Mouse (Mus musculus): ENCODE results near the gene Fam180a. TPM values are rescaled to one million over a fixed set of nuclear protein-coding genes. Genes with fewer than 3 reads are reported as not detected.

The Fam180a gene
- total RNA-seq, 2 experiments from 2014 or later = 0.38 to 0.44 TPM

DNA sequence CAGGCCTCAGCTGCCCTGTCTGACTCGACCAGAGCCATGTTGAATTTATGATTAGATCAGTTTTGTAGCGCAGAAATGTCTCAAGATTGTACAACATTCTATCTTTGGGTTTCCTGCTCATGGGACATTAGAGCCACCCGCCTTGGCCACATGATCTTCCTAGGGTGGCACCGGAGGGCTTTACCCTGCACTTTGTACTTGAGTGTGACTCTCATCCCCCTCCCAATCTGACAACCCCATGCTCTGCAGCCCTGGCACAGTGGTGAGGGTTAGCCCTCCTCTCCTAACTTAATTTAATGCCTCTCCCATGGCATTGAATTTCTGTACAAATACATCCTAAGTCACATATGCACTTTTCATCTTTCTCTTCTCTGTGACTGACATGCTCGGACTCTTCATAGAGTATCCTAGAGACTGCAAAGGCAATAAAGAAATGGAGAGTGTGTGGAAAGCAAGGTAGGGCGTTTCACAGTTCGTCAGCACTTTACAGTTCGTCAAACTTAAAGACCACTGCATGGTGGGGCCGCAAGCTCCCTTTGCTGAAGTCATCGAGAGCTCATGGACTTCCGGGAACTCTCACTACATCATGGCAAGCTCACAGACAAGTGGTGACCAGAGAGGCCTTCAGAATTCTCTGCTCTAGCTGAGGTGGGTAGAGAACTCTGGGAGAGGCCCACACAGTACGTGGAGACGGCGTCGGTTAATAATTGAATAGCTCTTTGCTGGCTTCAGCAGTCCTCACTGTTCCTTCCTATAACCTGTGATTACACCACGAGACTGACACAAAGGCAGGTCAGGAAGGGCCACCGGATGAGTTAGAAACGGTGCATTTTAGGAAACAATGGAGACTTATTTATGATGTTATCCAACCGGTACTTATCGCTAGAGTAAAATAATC lies 53.8 kb downstream of the Fam180a start:
- no peak for DNase-seq (ENCODE audit: low spot score in 2 of 2)
- no peak overlapping the region for H3K4me3 ChIP-seq
- no peak for TF ChIP-seq CTCF (conservative IDR thresholded peaks at IDR 0.05)
- no peak overlapping the region for H3K27ac ChIP-seq

DNA sequence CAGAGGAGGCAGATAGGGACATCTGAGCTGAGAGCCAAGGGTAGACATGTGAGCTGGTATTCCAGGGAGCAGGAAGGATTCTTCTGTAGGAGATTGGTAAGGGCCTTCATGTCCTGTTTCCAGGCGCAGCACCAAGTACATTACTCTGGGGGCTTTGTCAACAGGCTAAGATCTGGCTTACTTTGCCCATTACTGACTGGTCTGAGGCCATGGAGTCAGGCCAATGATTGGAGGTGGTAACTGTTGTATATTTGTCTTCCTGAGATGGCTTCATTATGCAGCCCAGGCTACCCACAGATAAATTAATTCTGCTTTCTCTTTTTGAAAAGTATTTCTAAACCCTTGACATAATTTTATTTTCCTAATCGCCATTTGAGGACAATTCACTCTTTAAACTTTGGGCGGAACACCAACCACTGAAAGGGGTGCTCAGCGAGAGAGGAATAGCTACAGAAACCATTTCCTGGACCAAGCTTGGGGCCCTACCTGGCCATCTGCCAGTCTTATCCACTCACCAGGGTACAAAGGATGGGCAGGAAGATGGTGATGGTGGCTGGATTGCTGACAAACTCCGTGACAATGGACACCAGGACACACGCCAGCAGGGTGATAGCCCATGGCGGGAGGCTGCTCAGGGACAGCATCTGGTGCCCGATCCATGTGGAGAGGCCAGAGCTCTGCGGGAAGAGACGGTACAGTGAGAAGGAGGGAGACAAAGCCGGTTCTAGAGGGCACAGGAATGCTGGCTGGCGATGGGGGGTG lies 54.7 kb downstream of the Fam180a start:
- Histone ChIP-seq H3K4me3 (no peak overlapping the region), H3K27ac (no peak overlapping the region)
- DNase-seq (ENCODE audit: low spot score in 2 of 2) = no peak
- TF ChIP-seq CTCF (conservative IDR thresholded peaks at IDR 0.05) = no peak

DNA sequence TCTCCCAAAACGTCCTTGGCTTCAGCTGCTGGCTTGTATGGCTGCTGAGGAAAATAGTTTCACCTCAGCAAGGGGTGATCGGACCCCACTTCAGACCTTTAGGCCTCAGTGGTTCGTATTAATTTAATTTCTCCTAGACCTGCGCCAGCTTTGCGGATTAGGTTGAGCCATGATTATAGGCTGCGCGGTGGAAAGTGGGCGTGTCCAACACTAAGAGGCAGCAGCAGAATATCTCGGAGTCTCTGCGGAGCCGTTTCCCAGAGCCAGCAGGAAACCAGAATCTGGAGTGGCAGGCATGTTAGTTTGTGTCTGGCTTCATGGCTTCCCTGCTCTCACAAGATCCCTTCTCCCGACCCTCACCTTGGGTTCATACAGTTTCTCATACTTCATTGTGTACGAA lies 56.3 kb downstream of the Fam180a start:
- no peak for DNase-seq (ENCODE audit: low spot score in 2 of 2)
- no peak overlapping the region for H3K4me3 ChIP-seq
- no peak for TF ChIP-seq CTCF (conservative IDR thresholded peaks at IDR 0.05)
- H3K27ac ChIP-seq = no peak overlapping the region

DNA sequence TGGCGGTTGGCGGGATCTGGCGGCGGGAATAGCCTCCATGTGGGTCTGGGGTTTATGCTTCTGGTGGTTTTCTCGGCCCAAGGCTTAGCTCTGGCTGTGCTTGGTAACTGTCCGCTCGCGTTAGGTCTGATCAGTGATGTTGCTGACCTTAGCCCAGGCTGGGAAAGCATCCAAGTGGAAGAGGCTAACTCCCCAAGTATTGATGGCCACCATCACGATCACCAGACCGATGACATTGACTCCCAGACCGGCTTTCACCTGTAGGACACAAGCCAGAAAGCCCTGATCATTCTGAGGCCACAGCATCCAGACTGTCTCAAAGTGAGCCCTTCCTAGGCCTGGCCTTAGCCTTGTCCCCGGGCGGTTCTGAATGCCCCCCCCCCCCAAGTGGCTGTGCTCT lies 57.2 kb downstream of the Fam180a start:
- DNase-seq (ENCODE audit: low spot score in 2 of 2) = no peak
- TF ChIP-seq CTCF (conservative IDR thresholded peaks at IDR 0.05) = no peak
- Histone ChIP-seq H3K4me3 (no peak overlapping the region), H3K27ac (no peak overlapping the region)

DNA sequence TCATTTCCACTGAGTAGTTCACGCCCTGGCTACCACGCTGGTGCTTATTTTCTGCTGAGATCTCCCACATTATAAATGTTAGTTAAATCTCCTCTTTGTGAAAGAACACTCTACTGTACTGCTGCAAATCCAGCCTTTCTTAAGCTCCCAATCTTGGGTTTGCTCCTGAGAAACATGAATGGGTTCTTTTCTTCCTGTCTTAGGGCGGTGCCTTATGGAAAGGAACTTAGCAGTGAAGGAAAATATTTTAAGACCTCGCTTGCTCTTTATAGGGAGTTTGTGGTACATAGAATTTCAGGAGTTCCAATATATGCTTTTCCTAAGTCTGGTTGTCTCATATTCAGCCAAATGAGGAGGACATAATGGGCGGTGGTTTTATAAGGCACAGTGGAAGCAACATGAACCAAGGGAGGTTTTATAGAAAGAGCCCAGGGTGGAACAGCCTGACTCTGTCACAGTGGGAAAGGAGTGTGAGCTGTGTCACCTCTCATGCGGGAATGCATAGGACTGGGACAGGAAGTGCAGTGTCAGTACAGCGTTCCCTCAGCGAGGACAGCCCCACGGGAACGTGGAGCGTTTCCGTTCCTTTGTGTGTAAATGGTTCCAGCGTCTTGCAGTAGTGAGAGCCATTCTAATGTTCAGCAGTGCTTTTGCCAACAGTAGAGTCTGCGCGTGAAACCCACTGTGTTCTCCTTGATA lies 60.2 kb downstream of the Fam180a start:
- no peak for TF ChIP-seq CTCF (conservative IDR thresholded peaks at IDR 0.05)
- DNase-seq (ENCODE audit: low spot score in 2 of 2) = no peak
- no peak overlapping the region for H3K4me3 ChIP-seq
- no peak overlapping the region for H3K27ac ChIP-seq

Other genes starting within 250 kb of the Fam180a start
- 10 to 100 TPM; 46.5 to 49.0 TPM for gene Cnot4, start 192.4 kb downstream of the Fam180a start, total RNA-seq (2021)
- 10 to 100 TPM; 27.8 to 32.1 TPM for gene Nup205, start 148.7 kb downstream of the Fam180a start, total RNA-seq (2021)
- 1 to 10 TPM; 4.0 to 6.2 TPM for gene Slc13a4, start 18.0 kb downstream of the Fam180a start, total RNA-seq (2021)
- gene Mtpn, start 213.7 kb upstream of the Fam180a start, total RNA-seq (2021) = 100 to 1,000 TPM; 240 to 257 TPM